Mouse (Mus musculus) left cerebral cortex, adult 2 months (tissue): Measurements from ENCODE around the gene Rnps1. TPM values are rescaled to one million over a fixed set of nuclear protein-coding genes. Genes with fewer than 3 reads are reported as not detected.

Source experiments
- DNase-seq, 2 experiments: peaks; one replicate each; pipeline ENCODE4 v3.0.0; 2021 to 2022; ENCODE audit warnings: low spot score in 2 of 2, mixed read lengths in 1 of 2; ENCODE audit errors: extremely low spot score in 1 of 2
- H3K27ac ChIP-seq: fragments of 200-600 bp; 2 replicates; pipeline ENCODE4 v1.8.1; 2022
- H3K4me3 ChIP-seq: fragments of 200-600 bp; 2 replicates; pipeline ENCODE4 v1.8.1; 2022
- CTCF ChIP-seq: fragments of 200-600 bp; IDR thresholded peaks from 2 replicates; pipeline ENCODE4 v1.8.1; 2022; ENCODE audit warnings: antibody characterized with exemption, mild to moderate bottlenecking, moderate library complexity
- intact Hi-C: fragments of 180-260 bp; cut with DNase I; formaldehyde crosslinking; loops from one replicate; pipeline ENCODE4 v1.15.1; 2025
- long read RNA-seq, 2 experiments: library from polyadenylated mRNA; stranded (forward); transcript quantifications; one replicate each; pipeline ENCODE4 v2.0.0; 2021; ENCODE audit warnings: borderline mapping rate in 2 of 2
- total RNA-seq, 2 experiments: library from RNA; stranded (reverse); gene quantifications; 2 replicates each; pipeline ENCODE4 v1.2.3; 2021

The Rnps1 gene
- total RNA-seq: 100 to 1,000 TPM; 131 to 142 TPM
- long read RNA-seq, experiment 1, transcript Rnps1-207 (1 exons, 2,106 nt): minor isoform, 5 of 156 reads
- long read RNA-seq, experiment 1, transcript Rnps1-202 (7 exons, 1,646 nt): minor isoform, 10 of 156 reads
- long read RNA-seq, experiment 1, transcript Rnps1-201 (8 exons, 1,816 nt): minor isoform, 22 of 156 reads
- long read RNA-seq, experiment 1, transcript Rnps1-203 (9 exons, 1,920 nt): major isoform, 59 of 156 reads
- long read RNA-seq, experiment 1, partial matches to known transcripts: 38 of 156 reads
- long read RNA-seq, experiment 1, other reads (novel, unspliced or antisense): 17 of 156 reads
- long read RNA-seq, experiment 2, transcript Rnps1-201 (8 exons, 1,816 nt): minor isoform, 6 of 144 reads
- long read RNA-seq, experiment 2, transcript Rnps1-202 (7 exons, 1,646 nt): minor isoform, 9 of 144 reads
- long read RNA-seq, experiment 2, transcript Rnps1-207 (1 exons, 2,106 nt): minor isoform, 6 of 144 reads
- long read RNA-seq, experiment 2, transcript Rnps1-203 (9 exons, 1,920 nt): major isoform, 49 of 144 reads
- long read RNA-seq, experiment 2, partial matches to known transcripts: 41 of 144 reads
- long read RNA-seq, experiment 2, other reads (novel, unspliced or antisense): 32 of 144 reads

GRCm38 (mm10) chr17:24414230-24414976, at the start of gene Rnps1:
Gene Rnps1, plus strand, starts transcription at chr17:24414565.
- peak within 1 kb of the TSS; percentile 91 for H3K27ac ChIP-seq
- peak within 1 kb of the TSS; percentile 69 for H3K4me3 ChIP-seq
- TF ChIP-seq CTCF: no peak; the same call in 1 of the 2 replicates
- intact Hi-C loops: loop anchor here (5.0 kb wide), 1 partner anchor 242 kb away; no protein-coding TSS in a partner anchor
- peak; percentile 88 to 92 for DNase-seq

- intact Hi-C loops: no loop called here
- Histone ChIP-seq H3K27ac (no peak overlapping the region), H3K4me3 (no peak overlapping the region)
- no peak for DNase-seq
- TF ChIP-seq CTCF: no peak
Observed at GRCm38 (mm10) chr17:24365863-24366262, 48.5 kb upstream of the Rnps1 start.

GRCm38 (mm10) chr17:24375094-24375712, 39.2 kb upstream of the Rnps1 start:
- Histone ChIP-seq H3K4me3 (no peak overlapping the region), H3K27ac (no peak overlapping the region)
- no peak for TF ChIP-seq CTCF
- intact Hi-C loops: no loop called here
- no peak for DNase-seq

- H3K4me3 ChIP-seq: no peak overlapping the region
- no peak for TF ChIP-seq CTCF
- no peak overlapping the region for H3K27ac ChIP-seq
- intact Hi-C loops: no loop called here
- DNase-seq: no peak
Observed at GRCm38 (mm10) chr17:24375886-24376285, 38.5 kb upstream of the Rnps1 start.

- intact Hi-C loops: no loop called here
- Histone ChIP-seq H3K27ac (no peak overlapping the region), H3K4me3 (no peak overlapping the region)
- DNase-seq: no peak
- no peak for TF ChIP-seq CTCF
Observed at GRCm38 (mm10) chr17:24378496-24378895, 35.9 kb upstream of the Rnps1 start.

GRCm38 (mm10) chr17:24383789-24384188, 30.6 kb upstream of the Rnps1 start:
- DNase-seq: no peak
- no peak for TF ChIP-seq CTCF
- H3K27ac ChIP-seq: no peak overlapping the region
- intact Hi-C loops: no loop called here
- no peak overlapping the region for H3K4me3 ChIP-seq

- Histone ChIP-seq H3K27ac (no peak overlapping the region), H3K4me3 (no peak overlapping the region)
- no peak for DNase-seq
- TF ChIP-seq CTCF: no peak
- intact Hi-C loops: no loop called here
Observed at GRCm38 (mm10) chr17:24388711-24389110, 25.7 kb upstream of the Rnps1 start.

- peak; percentile 71 for TF ChIP-seq CTCF
- intact Hi-C loops: loop anchor here (2.0 to 5.0 kb wide), 2 partner anchors 218 to 237 kb away; no protein-coding TSS in a partner anchor
- Histone ChIP-seq H3K4me3 (no peak overlapping the region), H3K27ac (no peak overlapping the region)
- peak; percentile 47 to 49 for DNase-seq
Observed at GRCm38 (mm10) chr17:24389865-24390264, 24.5 kb upstream of the Rnps1 start.

GRCm38 (mm10) chr17:24391149-24391548, 23.2 kb upstream of the Rnps1 start:
- intact Hi-C loops: loop anchor here (2.0 to 5.0 kb wide), 2 partner anchors 219 to 238 kb away; no protein-coding TSS in a partner anchor
- H3K4me3 ChIP-seq: no peak overlapping the region
- no peak for DNase-seq
- peak; percentile 57 for TF ChIP-seq CTCF
- no peak overlapping the region for H3K27ac ChIP-seq

GRCm38 (mm10) chr17:24393527-24393926, 20.8 kb upstream of the Rnps1 start:
- no peak for TF ChIP-seq CTCF
- intact Hi-C loops: loop anchor here (5.0 kb wide), 1 partner anchor 221 kb away; no protein-coding TSS in a partner anchor
- DNase-seq: no peak
- no peak overlapping the region for H3K4me3 ChIP-seq
- H3K27ac ChIP-seq: no peak overlapping the region

- no peak for DNase-seq
- no peak overlapping the region for H3K4me3 ChIP-seq
- intact Hi-C loops: loop anchor here (5.0 kb wide), 1 partner anchor 222 kb away; no protein-coding TSS in a partner anchor
- TF ChIP-seq CTCF: no peak
- H3K27ac ChIP-seq: no peak overlapping the region
Observed at GRCm38 (mm10) chr17:24394456-24394855, 19.9 kb upstream of the Rnps1 start.
